Mouse (Mus musculus) liver, adult 2 months (tissue): ENCODE results near the gene Bhlhe40.

ENCODE experiments used
- CTCF ChIP-seq: fragments of 200-500 bp; IDR thresholded peaks from 2 replicates; pipeline ENCODE4 v1.5.1; 2011; ENCODE audit warnings: low read depth, low read length, control low read depth
- POLR2A ChIP-seq: fragments of 200-500 bp; IDR thresholded peaks from 2 replicates; pipeline ENCODE4 v1.6.1; 2011; ENCODE audit warnings: low read length, control low read depth; ENCODE audit not compliant: insufficient read depth; ENCODE audit errors: extremely low read depth

GRCm38 (mm10) chr6:108648072-108648471 is 12.4 kb upstream of the Bhlhe40 start:
- TF ChIP-seq CTCF: no peak
- no peak for TF ChIP-seq POLR2A
